Mouse (Mus musculus): ENCODE measurements around the gene Sinhcaf.
A peak's percentile ranks its signal among the peaks of the same experiment; 100 is the strongest.
"Not testable (repeated sequence)": the region's sequence is repeated elsewhere in the genome, so short reads cannot be mapped to it uniquely, and the experiment has no call there.

Sinhcaf gene

GRCm38 (mm10) chr6:148946409-148946742, at the start of gene Sinhcaf:
TSS of gene Sinhcaf (minus strand) at chr6:148946467.
- peak; percentile 99 for DNase-seq (ENCODE audit: low spot score)

GRCm38 (mm10) chr6:148994327-148994999, 48.2 kb upstream of the Sinhcaf start:
- DNase-seq (ENCODE audit: low spot score): peak; percentile 22

DNA sequence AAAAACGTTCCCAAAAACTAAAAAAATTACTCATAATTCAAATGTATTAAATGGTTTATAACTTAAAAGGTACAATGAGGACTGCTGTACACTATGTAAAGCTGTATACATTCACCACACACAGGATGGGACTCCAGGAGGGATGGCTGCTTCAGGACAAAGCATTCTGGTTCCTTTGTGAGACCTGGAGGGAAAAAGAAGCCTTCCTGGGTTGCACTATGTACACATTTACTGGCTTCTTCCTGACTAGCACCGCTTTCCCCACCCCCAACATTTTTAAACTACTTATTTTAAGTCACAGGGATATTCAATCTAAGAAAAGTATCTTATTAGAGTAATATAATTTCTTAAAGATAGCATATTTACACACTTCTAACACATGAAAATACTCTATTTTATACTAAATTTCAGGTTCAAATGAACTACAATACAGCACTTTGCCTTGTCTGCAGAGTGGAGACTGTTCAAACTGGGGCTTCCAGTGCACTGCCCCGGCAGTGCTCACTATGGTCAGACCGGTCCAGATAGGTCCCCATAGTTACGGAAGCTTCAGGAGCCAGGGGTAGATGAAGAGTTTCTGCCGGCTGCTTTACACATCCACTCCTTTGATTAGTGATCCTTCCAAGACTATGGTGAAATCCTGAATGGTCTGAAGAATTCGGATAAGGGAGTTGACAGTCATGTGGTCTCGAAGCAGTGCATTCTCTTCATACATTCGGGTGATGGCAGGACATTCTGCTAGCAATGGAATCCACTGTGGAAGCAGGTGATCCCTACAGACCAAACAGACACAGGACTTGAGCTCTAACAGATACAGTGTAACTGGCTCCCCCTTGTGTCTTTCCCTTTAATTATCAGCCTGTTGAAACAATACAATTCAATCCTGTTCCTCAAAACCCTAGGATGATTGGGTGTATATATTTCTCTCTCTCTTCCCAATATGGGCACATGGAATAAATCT, 47.1 kb upstream of the Sinhcaf start:
- DNase-seq (ENCODE audit: low spot score): peak; percentile 52

GRCm38 (mm10) chr6:148992373-148993116, 46.3 kb upstream of the Sinhcaf start:
- DNase-seq (ENCODE audit: low spot score): peak; percentile 73

GRCm38 (mm10) chr6:148991660-148992372, 45.5 kb upstream of the Sinhcaf start:
- DNase-seq (ENCODE audit: low spot score): no peak

GRCm38 (mm10) chr6:148989792-148990491, 43.7 kb upstream of the Sinhcaf start:
- DNase-seq (ENCODE audit: low spot score): not testable (repeated sequence)

DNA sequence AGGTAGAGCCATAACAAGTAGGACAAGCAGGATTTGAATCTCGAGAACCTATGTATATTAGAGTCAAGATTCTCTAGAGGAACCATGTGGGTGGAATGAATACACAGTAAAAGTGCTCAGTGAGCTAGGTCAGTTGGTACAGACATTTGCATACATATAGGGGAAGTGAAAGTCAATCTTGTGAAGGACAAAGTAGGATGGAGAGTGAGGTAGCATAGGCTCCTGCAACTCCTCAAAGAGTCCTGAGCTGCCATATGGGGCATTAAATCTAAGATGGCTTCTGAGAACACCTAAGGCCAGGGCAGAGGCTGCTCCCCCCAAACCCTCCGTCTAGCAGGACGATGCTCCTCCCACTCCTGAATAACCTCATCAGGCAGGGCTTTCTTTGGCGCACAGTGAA, 39.7 kb upstream of the Sinhcaf start:
- DNase-seq (ENCODE audit: low spot score): no peak

DNA sequence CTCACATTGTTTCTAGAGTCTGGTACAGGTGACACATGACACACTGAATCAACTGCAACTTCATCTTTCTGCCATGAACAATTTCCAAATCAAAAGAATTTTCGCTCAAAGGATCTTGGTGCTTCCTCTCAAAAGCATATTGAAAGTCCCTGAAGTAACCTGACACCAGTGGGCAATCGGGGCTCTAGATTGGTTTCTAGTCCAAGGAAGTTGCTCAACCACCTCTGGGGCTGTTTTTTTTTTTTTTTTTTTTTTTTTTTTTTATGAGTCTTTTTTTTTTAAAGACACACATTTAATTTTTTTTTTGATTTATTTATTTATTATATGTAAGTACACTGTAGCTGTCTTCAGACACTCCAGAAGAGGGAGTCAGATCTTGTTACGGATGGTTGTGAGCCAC, 34.2 kb upstream of the Sinhcaf start:
- no peak for DNase-seq (ENCODE audit: low spot score)

DNA sequence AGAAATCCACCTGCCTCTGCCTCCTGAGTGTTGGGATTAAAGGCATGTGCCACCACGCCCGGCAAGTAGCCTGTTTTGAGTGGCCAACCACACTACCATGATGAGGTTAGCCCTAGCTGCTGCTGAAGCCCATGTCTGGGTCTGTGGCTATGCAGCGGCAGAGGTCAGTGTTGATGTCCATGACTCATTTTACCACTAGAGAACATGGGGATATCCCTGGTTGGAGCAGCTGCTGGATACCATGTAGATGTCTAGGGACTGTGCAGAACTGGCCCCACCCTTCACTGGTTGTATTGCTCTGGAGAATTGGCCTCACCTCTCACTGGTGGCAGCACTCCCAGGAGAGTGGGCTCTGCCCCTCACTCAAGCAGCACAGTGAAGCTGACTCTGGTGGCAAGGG, 28.8 kb upstream of the Sinhcaf start:
- DNase-seq (ENCODE audit: low spot score): no peak

DNA sequence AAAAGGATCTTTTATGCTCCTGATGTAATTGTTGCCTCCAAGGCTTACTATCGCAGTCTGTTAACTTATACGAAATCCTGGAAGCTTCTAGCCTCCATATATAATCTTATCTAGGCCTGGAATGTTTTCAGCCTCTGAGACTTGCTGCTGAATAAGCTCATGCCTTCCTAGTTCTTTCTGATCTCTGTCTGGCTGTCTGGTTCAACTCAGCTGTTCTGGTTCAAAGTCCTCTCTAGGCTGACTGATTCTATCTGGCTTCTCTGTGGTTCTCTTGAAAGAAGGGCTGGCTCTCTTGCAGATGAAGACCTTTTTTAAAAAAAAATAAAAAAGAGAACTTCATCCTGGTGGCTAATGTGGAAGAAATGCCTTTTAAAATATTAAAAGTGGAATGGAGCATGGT, 26.6 kb upstream of the Sinhcaf start:
- DNase-seq (ENCODE audit: low spot score): peak; percentile 73

DNA sequence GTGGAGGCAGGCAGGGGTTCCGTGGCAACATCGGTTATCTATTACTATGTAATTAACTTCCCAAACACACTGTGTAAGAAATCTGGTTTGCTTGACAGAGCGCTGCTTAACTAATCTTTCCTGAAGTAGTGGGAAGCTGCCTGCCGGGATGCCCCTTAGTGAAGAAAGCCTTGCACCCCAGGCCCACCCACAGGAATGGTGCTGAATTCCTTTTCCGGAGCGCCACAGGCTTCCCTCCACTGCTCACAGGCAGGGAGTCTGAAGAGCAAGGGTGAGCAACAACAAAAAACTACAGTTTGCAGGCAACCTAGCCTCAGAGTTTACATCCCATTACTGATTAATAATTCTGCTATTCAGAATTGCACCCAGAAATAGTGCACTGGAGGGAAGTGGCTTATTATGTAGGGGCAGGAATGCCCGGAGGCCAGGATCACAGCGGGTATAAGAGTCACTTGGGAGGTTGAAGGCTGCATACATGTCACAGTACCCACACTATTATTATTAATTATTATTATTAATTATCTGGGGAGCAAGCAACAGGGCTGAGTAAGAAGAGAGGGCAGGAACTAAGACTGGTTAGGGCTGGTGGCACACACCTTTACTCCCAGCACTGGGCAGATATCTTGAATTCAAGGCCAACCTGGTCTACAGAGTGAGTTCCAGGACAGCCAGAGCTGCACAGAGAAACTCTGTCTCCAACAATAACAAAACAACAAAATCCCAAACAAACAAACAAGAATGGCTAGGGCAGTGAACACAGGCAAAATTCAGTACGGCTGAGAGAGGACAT, 26.0 kb upstream of the Sinhcaf start:
- DNase-seq (ENCODE audit: low spot score): peak; percentile 32

GRCm38 (mm10) chr6:148971385-148971940, 25.2 kb upstream of the Sinhcaf start:
- peak; percentile 32 for DNase-seq (ENCODE audit: low spot score)

DNA sequence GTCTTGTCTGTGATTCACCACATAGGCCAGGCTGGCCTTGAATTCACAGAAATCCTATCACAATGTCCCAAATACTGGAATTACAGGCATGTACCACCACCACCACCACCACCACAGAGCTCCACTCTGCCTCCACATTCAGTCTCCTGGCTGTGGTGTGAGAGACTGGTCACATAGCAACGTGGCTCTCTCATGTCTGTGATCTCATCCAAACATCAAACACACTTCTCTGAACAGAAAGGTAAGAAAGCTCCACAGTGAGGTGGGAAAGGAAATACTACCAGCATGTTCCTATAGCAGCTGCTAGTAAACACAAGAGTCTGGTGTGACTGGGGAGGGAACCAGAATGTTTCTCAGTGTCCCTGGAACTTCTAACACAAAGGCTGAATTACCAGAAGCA, 15.0 kb upstream of the Sinhcaf start:
- no peak for DNase-seq (ENCODE audit: low spot score)

DNA sequence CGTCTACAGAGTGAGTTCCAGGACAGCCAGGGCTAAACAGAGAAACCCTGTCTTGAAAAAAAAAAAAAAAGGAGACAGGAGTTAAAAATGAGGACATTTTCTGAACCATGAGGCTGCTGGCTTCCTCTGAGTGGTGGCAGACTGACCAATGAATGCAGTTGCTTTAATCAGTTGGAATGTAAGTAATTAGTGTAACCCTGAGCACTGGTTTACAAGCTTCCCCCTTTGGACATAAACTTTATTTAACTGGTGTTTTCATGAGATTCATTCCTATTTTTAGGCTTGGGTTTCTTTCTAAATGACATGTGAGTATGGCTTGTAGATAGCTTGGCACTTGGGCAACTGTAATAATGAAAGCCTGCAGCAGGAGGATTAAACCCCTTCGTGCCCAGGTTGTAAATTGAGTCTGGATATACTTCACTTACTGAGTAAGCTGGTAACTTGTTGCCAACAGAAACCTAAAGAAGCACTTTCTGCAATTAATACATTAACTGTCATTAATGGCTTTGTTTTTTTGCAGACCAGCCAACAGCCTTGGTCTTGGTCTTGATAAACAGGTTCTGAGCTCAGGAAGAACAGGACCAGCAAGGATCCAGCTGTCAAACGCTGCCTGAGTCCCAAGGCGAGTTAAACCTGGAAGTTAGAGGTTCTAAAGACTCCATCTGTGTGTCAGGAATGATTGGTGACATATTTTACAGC, 13.4 kb upstream of the Sinhcaf start:
- no peak for DNase-seq (ENCODE audit: low spot score)

- no peak for DNase-seq (ENCODE audit: low spot score)
These were observed 12.4 kb upstream of the Sinhcaf start for GRCm38 (mm10) chr6:148958712-148959111.

GRCm38 (mm10) chr6:148957046-148957445, 10.8 kb upstream of the Sinhcaf start:
- DNase-seq (ENCODE audit: low spot score): no peak

GRCm38 (mm10) chr6:148955641-148956420, 9.6 kb upstream of the Sinhcaf start:
- DNase-seq (ENCODE audit: low spot score): peak; percentile 88

DNA sequence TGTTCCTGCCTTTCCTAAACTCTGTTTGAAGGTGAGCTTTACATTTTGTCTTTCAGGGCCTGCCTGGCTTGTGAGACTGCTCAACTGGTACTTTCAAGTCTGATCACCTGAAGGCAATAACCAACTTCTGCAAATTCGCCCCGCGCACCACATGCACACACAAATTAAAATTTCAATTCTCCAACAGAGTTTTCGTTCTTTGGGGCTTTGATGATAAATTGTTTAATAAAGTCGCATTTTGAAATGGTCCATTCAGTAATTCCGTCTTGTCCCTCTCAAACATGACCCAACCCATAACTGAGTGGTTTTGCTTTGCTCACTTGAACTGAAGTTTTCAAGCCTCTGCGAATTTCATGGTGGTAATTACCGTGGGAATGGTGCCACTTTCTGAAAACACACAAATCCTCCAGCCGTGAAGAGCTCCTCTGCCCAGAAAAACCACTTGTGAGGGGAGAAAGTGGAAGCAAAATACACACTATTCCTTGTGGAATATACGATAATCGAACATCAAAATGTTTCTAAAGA, 676 bp upstream of the Sinhcaf start:
- no peak for DNase-seq (ENCODE audit: low spot score)

Data from yolk sac, embryonic 10.5 days (tissue).